Mouse (Mus musculus) telencephalon, adult 2 months (tissue): ENCODE data around the gene Dennd2d.

ENCODE experiments used
- DNase-seq: peaks from one replicate; pipeline ENCODE4 v3.0.0-alpha.2; 2011; ENCODE audit warnings: low read depth, low spot score

Dennd2d gene

DNA sequence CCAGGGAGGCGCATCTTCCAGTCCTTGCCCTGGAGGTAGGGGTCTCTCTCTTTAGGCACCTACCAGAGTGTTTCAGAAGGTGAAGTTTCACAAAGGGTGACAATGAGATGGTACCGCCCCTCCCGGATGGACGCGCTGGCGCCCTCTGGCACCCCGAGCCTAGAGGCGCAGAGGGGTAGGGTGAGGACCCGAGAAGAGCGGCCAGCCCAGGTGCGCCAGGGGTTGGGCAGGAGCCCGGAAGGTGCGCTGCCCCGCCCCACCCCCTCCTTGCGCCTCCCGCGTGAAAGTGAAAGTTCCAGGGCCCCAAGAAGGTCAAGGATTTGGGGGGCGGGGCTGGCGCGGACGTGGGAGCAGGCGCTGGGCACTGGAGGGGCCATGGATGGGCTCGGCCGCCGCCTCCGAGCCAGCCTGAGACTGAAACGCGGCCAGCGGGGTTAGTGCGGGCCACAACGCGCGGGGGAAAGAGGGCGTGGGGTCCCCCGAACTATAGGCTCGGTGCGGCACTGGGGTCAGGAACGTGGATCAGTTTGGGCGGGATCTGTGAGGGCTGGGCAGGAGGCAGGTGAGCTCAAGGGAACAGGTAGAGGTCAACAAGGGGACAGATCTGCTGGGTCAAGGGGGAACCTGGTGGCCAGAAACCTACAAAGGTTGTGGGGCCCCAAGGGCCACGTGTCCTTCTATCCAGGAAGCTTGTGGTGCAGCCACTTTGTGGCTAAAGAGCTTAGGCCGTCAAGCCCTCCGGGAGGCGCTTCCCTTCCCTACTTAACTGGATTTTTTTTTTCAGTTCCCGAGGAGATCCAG is at the start of gene Dennd2d:
TSS of gene Dennd2d (plus strand) at position 125 of the 801 bp plus-strand sequence.
- DNase-seq: no peak

- DNase-seq: peak; percentile 6
These were observed 33.6 kb upstream of the Dennd2d start for GRCm38 (mm10) chr3:106448571-106448970.

- DNase-seq: no peak
These were observed 33.2 kb upstream of the Dennd2d start for GRCm38 (mm10) chr3:106448995-106449394.

GRCm38 (mm10) chr3:106449567-106449966 is 32.6 kb upstream of the Dennd2d start:
- no peak for DNase-seq

DNA sequence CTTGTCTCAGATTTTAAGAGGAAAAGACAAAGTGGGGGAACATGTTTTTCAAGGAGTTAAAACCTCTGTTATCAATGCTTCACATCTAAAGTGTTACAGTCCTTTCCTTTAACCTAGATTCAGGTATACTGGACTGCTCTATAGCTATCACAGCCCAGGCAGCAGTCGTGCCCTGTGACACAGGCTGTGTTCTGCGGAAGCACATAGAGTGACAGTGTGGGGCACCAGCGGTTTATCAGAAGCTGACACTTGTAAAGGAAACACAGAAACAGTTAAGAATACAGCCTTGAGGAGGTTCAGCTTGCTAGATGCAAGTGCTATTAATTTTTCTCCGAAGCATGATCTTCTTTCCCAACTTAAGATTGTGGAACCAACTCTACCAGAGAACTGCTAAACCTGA is 29.6 kb upstream of the Dennd2d start:
- no peak for DNase-seq

GRCm38 (mm10) chr3:106457298-106457869 is 24.8 kb upstream of the Dennd2d start:
- no peak for DNase-seq

DNA sequence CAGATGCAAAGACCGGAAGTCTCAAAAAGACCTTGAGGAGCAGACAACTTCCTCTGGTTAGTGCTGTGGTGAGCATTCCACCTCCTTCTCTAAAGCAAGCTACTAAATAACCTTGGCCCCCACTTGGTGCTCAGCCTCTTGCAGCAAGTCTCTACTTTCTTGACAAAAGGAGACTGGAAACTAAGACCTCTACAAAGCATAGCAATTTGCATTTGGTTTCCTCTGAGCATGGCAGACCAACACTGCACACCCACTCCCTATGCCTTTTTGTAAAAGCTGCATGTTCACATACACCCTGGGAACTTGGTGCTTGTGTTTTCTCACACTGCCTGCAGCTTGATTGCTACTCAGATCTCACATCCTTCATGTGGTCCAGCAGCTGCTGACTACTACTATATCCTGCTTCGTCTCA is 20.1 kb upstream of the Dennd2d start:
- no peak for DNase-seq

- DNase-seq: no peak
These were observed 19.7 kb upstream of the Dennd2d start for GRCm38 (mm10) chr3:106462493-106462892.

DNA sequence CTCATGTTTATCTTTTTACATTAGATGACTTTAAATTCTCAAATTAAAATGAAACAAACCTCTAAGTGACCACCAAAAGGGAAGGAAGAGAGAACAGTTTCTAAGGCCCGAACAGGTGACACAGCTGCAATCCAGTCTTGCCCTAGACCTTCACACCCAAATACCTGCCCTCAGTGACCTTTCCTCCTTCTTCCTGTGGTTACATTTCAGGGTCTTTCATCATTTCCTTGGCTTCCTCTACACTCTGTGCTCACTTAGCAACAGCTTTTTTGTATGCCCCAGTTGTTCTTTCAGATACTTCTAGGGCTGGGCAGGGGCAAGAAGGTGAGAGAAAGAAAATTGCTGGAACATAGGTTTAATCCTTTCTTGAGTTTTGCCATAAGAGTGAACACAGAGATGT is 17.5 kb upstream of the Dennd2d start:
- no peak for DNase-seq

DNA sequence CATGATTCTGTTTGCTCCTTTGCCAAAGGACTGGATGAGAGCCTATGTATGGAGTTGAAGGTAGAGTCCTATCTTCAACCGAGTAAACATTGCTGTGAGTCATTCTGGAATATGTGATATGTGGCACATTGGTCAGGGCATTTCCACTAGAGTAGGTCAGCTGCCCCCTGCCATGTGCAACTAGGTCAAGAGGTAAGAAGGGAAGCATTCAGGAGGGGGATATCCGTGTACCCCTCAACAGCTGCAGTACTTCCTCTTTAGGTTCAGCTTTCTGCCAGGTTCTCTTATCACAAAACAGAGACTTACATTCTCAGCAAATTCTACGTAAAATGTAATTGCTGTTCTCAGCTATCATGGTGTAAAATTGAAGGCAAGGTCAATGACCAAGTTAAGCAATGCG is 8.0 kb upstream of the Dennd2d start:
- DNase-seq: no peak

DNA sequence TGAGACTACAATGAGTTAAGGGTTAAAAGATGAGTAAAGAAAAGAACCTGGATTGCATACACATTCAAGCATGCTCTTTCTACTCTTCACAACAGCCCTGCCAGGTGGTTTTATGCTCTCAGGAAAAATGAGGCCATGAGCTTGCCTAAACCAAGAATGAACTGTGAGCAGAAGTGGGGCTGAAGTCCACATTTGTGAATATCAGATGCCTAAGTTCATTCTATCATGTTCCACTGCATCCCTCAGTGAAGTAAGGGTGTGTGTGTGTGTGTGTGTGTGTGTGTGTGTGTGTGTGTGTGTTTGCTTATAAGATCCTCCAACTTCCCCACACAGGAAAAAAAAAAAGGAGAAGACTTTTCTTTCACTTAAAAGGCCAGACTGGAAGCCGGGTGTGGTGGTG is 5.3 kb upstream of the Dennd2d start:
- DNase-seq: no peak

- DNase-seq: no peak
These were observed 1.1 kb downstream of the Dennd2d start for GRCm38 (mm10) chr3:106483297-106483696.

GRCm38 (mm10) chr3:106483796-106484405 is 1.7 kb downstream of the Dennd2d start:
- DNase-seq: no peak

GRCm38 (mm10) chr3:106484861-106485260 is 2.7 kb downstream of the Dennd2d start:
- DNase-seq: no peak

- no peak for DNase-seq
These were observed 3.6 kb downstream of the Dennd2d start for GRCm38 (mm10) chr3:106485810-106486209.

DNA sequence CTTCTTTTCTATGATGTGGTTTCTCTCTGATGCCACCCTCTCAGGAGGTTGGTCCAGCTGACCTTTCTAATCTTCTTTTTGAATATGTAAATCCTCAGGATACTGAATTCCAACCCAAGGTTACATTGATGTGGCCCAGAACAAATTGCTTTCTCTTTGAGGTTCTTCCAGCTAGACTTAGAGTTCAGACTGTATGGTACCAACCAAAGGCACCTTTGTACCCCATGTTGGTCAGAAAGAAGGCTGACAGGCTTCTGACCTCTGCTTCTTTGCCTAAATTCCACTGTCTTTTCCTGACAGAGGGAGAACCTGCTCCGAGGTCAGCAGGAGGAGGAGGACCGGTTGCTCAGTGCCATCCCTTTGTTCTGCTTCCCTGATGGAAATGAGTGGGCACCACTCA is 5.3 kb downstream of the Dennd2d start:
- DNase-seq: no peak

GRCm38 (mm10) chr3:106490239-106490638 is 8.0 kb downstream of the Dennd2d start:
- no peak for DNase-seq

DNA sequence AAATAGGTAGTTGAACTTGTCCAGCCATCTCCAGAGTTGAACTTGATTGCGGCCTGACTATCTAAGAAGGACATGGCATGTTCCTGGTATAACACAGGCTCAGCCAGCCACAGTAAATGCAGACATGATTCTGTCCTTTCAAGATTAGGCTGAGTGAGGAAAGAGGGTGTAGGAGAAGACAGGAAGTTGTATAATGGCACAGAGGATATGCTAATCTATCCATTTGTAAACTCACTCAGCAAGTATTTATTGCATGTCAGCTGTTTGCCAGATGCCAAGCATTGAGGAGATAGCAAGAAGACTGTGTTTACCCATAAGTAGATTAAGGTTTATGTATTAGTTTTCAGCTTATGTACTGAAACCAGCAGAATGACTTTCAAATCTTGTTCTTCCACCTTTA is 10.5 kb downstream of the Dennd2d start:
- no peak for DNase-seq

DNA sequence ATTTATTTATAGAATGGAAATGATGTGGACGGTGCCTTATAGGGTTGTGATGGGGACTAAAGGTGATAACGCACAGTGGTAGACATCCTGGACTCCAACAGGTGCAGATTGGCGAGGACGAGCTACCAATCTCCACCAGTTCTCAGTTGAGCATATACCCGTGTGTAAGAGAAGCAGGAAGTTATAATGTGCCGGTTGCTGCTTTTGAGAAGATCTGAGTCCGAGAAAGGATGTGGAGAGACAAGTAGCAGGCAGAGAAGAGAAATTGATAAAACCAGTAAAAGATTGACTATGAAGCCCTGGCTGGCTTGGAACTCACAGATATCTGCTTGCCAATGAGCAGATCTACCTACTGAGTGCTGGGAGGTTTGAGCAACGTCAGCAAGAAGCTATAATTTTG is 11.0 kb downstream of the Dennd2d start:
- no peak for DNase-seq

GRCm38 (mm10) chr3:106493882-106494281 is 11.7 kb downstream of the Dennd2d start:
- no peak for DNase-seq

DNA sequence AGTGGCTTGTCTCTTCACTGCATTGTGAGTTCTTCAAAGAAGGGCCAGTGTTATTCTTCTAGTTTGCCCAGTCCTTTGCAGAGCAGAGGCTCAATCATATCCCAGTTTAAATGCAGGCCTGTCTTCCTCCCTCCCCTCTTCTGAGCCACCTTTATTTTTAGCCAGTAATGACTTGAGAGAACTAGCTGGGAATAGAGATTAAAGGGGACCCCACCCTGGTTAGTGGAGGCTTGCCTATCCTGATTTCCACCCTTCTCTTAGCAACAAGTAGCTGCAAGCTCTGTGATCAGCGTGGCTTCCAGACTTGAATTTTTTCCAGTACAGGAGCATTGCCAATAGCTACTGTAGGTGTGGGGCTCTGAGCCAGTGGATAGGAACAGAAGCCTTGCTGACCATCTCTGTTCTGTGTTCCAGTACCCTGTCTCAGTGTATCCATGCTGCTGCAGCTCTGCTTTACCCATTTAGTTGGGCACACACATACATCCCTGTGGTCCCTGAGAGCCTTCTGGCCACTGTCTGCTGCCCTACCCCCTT is 12.3 kb downstream of the Dennd2d start:
- no peak for DNase-seq

DNA sequence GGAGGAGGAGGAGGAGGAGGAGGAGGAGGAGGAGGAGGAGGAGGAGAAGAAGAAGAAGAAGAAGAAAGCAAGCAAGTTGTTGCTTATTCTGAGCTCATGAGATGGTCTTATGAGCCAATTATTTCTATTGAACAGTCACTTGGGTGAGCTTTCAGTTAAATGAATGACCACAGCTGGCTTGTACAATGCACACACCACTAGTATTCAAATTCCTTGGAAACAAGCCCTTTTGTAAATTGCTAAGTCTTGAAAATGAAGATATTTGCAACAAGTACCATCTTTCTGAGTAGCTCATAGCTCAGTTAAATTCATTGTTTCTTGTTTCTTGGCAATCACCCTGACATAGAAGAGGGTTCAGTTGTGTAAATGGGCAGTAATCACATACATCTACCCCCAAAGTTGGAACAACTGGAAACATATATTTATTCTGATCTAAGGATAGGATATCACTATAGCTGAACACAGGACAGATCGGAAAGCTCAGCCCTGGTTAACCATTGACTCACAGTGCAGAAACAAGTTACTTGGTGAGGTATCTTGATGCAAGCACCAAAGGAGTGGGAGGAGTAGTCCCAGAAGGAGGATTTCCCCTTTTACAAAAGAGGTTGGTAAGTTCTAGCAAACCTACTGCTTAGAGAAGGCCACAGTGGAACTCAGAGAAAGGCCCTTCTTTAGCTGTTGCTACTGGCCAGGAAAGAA is 13.3 kb downstream of the Dennd2d start:
- DNase-seq: no peak
